Mouse (Mus musculus) adrenal gland, postnatal 36 days (tissue): ENCODE measurements around the gene Smad3. TPM values are rescaled to one million over a fixed set of nuclear protein-coding genes. Genes with fewer than 3 reads are reported as not detected.

Source experiments
- DNase-seq, 2 experiments: peaks; one replicate each; pipeline ENCODE4 v3.0.0; 2021; ENCODE audit warnings: mixed read lengths in 1 of 2
- total RNA-seq, 2 experiments: library from RNA; stranded (reverse); gene quantifications; 2 replicates each; pipeline ENCODE4 v1.2.3; 2021

The Smad3 gene
- total RNA-seq, 2 experiments from 2014 or later, result 28.6 to 48.3 TPM

- no peak for DNase-seq
Measured at GRCm38 (mm10) chr9:63774854-63775483, 17.2 kb upstream of the Smad3 start.

DNA sequence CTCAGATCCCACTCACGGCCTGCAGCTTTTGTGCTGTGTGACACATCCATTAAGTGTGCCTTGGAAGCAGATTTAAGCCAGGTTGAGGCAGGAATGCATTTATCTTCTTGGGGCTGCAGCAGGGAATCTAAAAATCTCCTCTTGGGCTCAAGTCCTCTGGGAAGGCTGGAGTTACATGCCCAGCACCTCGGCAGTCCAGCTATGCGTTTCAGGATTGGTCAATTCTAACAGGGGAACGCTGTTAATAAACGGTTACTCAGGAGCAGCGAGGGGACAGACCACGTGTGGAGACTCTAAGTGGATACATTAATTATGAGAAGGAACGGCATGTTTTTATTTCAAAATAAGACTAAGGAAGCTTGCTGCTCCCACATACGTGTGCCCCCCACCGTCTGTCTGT lies 14.7 kb upstream of the Smad3 start:
- no peak for DNase-seq

DNA sequence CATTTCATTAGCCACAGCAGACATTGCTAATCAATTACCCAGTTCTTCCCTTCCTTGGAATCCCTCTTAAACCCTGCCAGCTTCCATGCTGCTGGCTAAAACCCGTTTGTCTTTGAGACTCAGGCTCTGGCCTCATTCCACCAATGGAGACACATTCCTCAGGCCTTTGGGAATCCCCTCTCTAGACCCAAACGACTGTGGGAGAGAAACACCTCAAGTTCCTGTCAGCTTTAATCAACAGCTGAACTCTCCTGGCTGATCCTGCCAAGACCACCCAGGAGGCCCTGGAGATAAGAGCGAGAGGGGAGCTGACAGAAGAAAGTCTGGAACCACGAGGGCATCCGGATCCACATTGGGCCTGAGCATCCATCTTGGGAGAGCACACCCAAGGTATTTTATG lies 13.9 kb upstream of the Smad3 start:
- DNase-seq, result no peak

GRCm38 (mm10) chr9:63761367-63762094 lies 3.7 kb upstream of the Smad3 start:
- peak in 1 of 2 experiments; percentile 46 for DNase-seq

GRCm38 (mm10) chr9:63760783-63761182 lies 3.0 kb upstream of the Smad3 start:
- no peak for DNase-seq

DNA sequence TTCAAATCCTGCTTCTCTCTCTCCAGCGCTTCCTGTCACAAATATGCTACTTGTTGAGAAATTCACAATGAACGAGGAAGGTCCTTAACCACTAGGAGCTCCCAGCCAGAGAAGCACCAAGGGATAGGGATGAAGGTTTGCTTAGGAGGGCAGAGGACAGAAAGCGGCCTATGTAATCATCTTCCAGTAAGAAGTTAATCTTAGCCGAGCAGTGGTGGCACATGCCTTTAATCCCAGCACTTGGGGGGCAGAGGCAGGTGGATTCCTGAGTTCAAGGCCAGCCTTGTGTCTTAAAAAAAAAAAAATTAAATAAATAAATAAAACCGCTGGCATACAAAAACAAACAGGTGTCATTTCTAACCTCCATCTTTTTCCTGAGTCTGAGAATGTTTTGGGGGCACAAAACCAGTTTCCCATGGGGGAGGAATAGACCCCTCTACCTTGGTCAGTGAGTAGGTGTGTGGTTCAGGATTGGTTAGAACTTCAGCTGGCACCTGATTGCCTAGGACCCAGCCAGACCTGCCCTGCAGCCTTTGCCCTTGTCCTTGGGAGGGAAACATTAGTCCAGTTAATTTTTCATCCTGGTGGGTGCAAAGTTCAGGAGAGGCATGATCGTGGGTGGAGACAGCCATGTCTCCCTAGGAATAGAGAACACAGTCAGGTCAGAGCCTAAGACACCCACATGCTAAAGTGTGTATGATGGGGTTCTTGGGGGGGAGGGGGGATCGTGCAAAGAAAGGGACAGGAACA lies 2.4 kb upstream of the Smad3 start:
- no peak for DNase-seq

DNA sequence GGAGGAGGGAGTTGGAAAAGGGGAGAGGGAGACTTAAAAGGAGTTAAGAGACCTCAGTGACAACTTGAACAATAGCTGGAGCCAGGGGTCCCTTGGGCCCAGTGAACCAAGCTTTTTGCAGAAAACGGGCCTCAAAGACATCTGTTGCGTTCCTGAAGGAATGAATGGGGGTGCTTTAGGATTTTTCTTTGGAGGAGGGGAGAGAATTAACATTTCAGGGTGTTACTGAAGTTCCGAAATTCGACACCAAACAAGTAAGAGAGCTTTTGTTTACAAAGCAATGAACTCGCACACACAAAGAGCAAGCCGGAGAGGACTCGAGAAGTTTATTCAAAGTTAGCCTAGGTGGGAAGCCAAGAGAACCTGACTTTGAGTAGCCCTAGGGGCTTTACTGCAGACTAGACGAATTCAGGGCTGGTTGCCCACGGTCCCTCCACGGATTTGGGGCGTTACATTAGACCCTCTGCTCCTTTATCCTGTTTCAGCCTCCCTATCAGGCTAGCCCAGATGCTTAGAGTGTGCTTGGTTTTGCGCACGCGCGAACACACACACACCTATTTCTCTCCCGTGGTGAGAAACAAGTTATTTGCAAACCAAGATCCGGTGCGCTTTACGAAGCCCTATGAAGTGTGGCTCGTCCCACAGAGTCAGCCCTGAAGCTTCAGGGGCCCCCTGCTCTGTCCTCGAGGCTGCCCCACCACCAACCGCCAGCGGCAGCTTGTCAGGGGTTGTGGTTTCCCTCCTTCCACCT lies 1.0 kb upstream of the Smad3 start:
- peak in 1 of 2 experiments; percentile 44 for DNase-seq

DNA sequence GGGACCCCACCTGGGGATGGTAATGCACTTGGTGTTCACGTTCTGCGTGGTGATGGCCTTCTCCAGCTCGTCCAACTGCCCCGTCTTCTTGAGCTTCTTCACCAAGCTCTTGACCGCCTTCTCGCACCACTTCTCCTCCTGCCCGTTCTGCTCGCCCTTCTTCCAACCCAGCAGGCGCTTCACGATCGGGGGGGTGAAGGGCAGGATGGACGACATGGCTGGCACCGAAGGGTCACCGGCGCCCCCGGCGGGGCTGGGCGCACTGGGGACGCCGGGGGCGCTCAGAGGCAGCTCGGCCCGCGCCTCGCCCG lies 377 bp downstream of the Smad3 start:
- no peak for DNase-seq

GRCm38 (mm10) chr9:63756581-63757461 lies 973 bp downstream of the Smad3 start:
- DNase-seq, result peak; percentile 57 to 72

- DNase-seq, result no peak
Measured at GRCm38 (mm10) chr9:63755671-63756543, 1.9 kb downstream of the Smad3 start.

DNA sequence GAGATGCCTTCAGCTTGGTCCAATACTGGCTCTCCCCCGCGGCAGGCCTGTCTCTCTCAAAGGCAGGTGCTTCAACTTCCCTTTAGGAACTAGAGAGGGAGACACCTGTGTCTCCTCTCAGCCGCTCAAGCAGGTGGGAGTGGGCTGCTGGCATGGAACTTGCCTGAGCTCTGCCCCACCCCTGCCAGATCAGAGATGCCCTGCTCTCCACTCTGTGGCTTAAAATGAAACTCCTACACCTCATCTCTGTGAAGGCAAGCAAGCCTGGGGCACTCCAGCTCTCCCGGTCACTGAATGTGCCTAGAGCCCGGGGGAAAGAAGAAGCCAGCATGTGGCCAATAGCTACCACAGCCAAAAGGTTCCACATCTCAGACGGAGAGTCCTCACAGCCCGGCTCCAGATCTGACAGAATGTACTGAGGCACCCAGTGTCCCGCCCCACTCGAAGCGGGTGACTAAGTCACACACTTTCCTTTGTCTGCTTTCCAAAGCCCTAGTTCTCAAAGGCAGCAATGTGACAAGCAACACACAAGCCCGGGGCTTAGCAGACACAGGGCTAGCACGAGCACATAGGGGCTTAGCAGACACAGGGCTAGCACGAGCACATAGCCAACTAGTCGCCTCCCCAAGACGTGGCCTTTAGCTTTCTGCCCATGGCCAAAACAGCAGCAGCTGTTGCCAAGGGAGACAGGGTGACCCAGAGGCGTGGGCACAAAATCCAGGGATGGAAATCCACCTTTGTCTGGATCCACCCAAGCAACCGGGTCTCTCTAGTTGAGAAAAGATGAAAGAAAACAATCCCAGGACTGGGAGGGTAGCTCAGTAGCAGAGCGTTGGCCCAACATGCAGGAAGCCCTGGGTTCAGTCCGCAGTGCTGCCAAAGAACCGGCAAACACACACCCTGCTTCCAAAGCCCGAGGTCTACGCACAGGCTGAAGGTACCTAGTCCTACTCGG lies 3.0 kb downstream of the Smad3 start:
- peak; percentile 60 to 63 for DNase-seq

GRCm38 (mm10) chr9:63754039-63754438 lies 3.8 kb downstream of the Smad3 start:
- no peak for DNase-seq

GRCm38 (mm10) chr9:63753359-63753758 lies 4.4 kb downstream of the Smad3 start:
- no peak for DNase-seq

DNA sequence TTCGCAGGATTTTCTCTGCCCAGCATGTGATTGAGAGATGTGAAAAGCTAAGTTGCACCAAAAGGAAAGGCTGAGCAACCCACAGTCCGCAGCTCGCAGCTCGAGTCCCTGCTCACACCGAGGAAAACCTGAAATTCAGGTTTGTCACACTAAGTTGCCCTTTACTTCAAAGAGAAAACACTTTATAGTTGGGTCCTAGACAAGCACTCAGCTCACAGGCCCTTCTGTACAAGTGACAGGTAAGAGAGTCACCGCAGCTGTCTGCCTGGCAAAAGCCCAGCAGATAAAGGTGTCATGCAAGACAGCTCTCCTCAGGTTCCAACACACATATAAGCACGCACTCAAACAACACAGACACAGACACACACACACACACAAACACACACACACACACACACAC lies 5.2 kb downstream of the Smad3 start:
- DNase-seq, result no peak

DNA sequence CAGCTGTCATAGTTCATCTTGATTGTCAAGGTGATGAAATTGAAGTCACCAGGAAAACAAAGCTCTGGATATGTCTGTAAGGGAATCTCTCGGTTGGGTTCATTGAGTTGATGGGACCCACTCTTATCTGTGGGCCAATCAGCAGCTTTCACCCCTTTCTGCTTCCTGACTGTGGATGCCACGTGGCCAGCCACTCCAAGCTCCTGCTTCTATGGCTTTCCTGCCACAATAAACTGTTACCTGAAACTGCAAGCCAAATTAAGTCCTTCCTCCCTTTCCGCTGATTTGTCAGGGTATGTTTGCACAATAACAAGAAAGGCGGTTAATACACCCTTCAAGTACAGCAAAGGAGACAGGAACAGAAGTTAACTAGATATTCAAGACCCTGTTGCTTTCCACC lies 6.5 kb downstream of the Smad3 start:
- DNase-seq, result no peak

DNA sequence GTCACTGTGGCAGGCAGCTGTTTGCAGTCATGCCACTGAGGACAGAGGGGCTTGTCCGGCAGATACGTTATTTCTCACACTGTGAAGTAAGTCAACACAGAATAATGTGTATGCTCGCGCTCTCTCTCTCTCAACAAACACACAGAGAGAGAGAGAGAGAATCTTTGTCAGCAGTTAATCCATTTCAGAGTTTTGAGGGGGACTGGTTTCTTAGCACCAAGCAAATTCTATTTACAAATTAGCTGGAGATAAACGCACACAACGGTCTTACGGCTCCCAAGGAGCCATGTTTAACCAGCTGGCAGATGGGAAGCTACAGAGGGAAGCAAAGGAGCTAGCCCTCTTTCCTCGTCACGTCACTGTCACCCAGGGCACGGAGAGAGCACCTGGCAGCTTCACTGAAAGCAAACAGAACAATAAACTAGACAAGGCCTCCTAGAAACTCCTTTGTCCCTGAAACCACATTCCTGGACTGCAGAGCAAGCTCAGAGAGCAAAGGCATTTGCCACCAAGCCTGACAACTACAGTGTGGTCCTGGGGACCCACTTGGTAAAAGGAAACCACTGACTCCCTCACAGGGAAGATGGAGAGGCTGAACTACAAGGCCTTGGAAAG lies 7.3 kb downstream of the Smad3 start:
- DNase-seq, result no peak

- no peak for DNase-seq
Measured at GRCm38 (mm10) chr9:63749296-63749915, 8.4 kb downstream of the Smad3 start.

- peak; percentile 70 to 80 for DNase-seq
Measured at GRCm38 (mm10) chr9:63747645-63748295, 10.0 kb downstream of the Smad3 start.
